Mouse (Mus musculus) gonadal fat pad, adult 2 months (tissue): Measurements from ENCODE around the gene Ppm1a. TPM values are rescaled to one million over a fixed set of nuclear protein-coding genes. Genes with fewer than 3 reads are reported as not detected.

Experiments used
- DNase-seq: peaks from one replicate; pipeline ENCODE4 v3.0.0-alpha.2; 2012; ENCODE audit warnings: low read depth
- polyA plus RNA-seq: library from polyadenylated mRNA; depleted of rRNA; stranded (reverse); fragments of >200 nt; gene quantifications from 2 replicates; pipeline ENCODE4 v1.2.3, GENCODE M21; 2012; rRNA removed

Gene Ppm1a
- polyA plus RNA-seq: 78.3 and 79.1 TPM in 2 replicates

DNA sequence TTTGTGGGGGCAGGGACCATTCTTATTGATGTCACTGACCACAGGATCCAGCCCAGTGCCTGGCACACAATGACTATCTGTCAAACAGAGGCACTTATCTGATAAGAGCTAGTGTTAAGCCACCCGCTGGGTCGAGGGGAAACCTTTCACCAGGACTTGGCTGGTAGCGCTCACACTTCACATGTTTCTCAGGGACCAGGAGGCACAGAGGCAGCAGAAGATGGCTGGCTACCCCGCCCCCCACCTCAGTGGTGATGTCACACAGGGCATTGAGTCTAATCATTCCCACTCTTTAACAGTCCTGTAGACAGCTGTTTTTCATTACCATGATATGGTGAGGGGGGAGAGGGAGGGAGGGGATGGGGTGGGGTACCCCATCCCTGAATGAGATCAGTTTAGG lies at the start of gene Ppm1a:
Ppm1a (plus strand) TSS at position 370 of the 400 bp plus-strand sequence.
- no peak for DNase-seq

DNA sequence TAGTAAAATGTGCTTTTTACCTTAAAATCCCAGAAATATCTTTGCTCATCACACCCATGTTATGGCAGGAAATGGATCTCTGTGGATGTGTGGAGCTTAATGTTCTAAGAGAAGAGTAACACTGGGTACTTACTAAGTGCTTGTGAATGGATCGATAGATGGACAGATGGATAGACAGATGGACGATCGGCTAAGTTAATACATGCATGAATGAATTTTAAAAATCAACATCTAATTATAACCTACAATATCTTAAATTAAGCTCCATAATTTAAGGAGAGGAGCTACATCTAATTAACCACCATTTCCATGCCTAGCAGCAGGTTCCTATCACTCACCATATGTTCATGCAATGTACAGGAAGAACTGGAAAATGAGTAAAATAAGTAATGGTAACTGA lies 47.3 kb upstream of the Ppm1a start:
- DNase-seq: no peak

- no peak for DNase-seq
Measured at GRCm38 (mm10) chr12:72714896-72715295, 42.4 kb upstream of the Ppm1a start.

DNA sequence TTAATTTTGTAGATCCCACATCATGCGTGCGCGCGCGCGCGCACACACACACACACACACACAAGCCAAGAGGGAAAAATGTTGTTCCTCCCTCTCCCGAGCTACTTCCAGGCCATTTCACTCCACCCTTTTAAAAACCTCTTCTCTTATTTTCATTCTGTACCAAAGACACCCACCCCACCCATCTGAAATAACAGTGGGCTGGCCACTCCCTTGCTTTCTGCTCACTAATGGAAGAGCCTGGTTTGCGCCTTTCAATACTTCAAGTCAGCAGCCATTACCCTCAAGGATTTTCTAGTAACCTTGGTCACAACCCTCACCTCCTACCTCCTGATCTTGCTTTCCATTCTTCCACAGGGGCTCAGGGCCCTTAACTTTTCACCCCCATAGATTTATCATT lies 41.4 kb upstream of the Ppm1a start:
- DNase-seq: no peak

- no peak for DNase-seq
Measured at GRCm38 (mm10) chr12:72719046-72719445, 38.2 kb upstream of the Ppm1a start.

DNA sequence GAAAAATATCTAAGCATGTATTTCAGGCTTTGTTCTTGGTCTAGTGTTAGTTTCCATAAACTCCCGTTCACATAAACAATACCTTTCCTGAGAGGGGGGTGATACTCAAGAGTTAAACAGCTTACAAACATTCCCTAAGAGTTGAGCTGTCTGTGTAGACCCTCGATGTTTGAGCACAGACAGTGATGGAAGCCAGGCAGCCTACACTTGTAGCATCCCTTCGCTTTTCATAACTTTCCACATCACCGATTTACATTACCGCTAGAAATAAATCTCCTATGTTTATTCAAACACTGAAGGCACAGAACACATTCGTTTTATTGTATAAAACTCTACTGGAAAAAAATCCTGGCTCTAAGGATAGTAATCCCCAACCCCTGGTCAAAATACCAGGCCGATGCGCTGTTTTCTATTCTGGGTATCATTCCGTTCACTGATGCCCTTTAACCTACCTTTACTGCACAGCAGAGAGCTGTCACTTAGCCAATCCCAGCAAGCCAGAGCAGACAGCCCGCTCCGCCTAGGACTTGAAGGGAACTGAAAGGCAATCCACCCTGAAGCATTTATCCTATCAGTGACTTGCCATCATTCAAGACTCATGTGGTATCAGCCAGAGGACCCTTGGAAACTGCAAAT lies 37.7 kb upstream of the Ppm1a start:
- DNase-seq: no peak

GRCm38 (mm10) chr12:72721710-72722109 lies 35.5 kb upstream of the Ppm1a start:
- DNase-seq: peak; percentile 87

GRCm38 (mm10) chr12:72723965-72724364 lies 33.3 kb upstream of the Ppm1a start:
- no peak for DNase-seq

DNA sequence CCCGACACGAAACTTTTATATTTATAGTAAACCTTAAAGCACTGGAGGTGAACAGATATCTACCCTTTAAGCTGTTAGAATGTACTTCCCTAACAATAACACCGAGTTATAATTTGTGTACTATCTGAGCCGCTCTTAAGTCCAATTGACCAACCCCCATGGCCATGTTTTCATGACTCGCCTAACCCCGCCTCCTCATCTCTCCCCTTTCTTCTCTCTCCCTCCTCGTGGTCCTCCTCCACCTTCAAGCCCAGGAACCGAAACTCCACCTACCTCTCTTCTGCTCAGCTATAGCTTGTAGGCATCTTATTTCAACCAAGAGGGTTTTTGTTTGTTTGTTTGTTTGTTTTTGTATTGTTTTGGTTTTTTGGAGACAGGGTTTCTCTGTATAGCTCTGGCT lies 30.2 kb upstream of the Ppm1a start:
- no peak for DNase-seq

- no peak for DNase-seq
Measured at GRCm38 (mm10) chr12:72727611-72728010, 29.6 kb upstream of the Ppm1a start.

GRCm38 (mm10) chr12:72734112-72734511 lies 23.1 kb upstream of the Ppm1a start:
- DNase-seq: no peak

GRCm38 (mm10) chr12:72741176-72741575 lies 16.1 kb upstream of the Ppm1a start:
- no peak for DNase-seq

GRCm38 (mm10) chr12:72744803-72745360 lies 12.4 kb upstream of the Ppm1a start:
- DNase-seq: no peak

GRCm38 (mm10) chr12:72745486-72745885 lies 11.8 kb upstream of the Ppm1a start:
- no peak for DNase-seq

DNA sequence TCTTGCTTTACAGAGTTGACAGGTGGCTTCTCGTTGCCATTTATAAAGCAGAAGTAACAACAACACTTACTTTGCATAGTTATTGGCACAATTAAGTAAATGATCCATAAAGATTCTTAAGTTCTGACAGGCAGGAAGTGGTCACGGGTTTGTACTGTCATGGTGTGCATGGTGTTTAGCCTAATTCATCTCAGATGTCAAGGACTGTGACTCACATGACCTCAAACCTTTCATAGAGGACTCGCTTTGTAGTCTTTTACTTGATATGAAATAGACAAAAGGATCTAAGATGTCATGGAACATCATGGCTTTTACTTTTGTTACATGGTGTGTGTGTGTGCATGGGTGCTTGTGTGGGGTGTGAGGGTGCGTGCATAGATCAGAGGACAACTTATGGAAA lies 8.9 kb upstream of the Ppm1a start:
- DNase-seq: no peak

DNA sequence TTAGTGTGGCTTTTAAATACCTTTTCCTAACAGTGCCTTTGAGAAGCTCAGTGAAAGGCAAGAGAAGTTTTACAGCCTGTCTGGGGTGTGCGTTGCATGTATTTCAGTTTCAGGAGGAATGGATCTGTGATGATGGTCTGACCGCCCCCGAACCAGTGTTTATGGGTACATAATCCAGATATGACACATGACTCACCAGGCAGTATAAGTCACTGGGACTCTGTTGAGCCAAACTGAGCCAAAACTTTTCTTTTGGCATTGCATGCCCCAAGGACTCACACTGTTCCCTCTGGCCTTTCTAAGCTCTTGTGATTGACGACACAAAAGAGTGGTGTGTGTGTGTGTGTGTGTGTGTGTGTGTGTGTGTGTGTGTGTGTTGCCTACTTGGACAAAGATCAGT lies 8.4 kb upstream of the Ppm1a start:
- no peak for DNase-seq

DNA sequence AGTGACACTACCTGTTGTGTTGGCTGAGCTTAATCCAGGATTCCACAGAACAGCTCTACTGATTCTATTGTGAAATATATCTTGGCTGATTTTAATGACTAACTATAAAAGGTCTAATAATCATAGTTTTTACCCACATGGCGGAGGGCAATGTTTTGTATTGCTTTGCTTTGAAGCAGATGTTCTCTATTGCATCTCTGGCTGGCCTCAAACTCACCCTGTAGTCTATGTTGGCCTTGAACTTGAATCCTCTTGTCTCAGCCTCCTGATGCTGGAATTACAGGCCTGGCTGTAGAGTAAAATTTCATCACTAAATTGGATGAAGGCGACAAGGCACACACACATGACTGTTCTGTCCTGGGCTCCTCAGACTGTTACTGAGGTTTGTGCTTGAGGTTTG lies 7.8 kb upstream of the Ppm1a start:
- no peak for DNase-seq

GRCm38 (mm10) chr12:72750016-72750415 lies 7.2 kb upstream of the Ppm1a start:
- no peak for DNase-seq

- DNase-seq: no peak
Measured at GRCm38 (mm10) chr12:72750606-72751005, 6.6 kb upstream of the Ppm1a start.

- no peak for DNase-seq
Measured at GRCm38 (mm10) chr12:72757596-72757995, 341 bp downstream of the Ppm1a start.

GRCm38 (mm10) chr12:72759956-72760355 lies 2.7 kb downstream of the Ppm1a start:
- no peak for DNase-seq

DNA sequence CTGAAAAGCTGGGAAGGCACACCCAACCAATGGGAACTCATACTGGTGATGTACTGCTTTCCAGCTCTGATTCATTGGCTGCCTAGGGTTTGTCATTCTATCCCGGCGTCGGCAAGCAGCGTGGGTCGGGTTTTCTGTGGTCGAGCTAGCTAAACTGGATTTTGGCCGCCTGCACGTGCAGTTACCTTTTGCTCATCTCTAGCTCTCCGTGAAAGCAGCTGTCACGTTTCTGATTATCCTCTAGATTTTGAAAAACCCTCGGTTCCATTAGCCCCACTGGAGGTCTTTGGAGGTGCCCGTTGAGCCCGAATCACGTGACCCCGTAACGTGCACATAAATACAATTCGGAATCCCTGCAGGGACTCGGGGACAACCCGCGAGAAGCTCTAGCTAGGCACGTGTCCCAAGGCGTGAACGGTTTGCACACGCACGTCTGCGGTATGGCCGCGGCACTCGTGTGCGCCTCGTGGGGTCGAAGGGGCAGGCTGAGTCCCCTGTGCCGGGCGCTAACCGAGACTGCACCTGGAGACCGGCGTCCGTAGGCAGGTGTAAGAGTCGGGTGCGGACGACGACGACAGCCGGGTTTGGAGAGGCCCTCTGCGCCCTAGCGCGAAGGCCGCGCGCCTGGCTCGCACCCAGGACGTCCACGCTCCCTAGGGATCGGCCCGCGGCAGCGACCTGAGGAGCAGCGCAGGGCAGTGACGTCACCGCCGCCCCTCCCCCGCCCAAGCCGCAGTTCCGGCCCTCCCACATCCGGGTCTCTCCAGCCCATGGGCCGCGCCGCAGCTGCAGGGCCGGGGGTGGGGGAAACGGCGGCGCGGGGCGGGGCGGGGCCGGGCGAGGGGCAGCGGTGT lies 3.3 kb downstream of the Ppm1a start:
- no peak for DNase-seq

- DNase-seq: no peak
Measured at GRCm38 (mm10) chr12:72761230-72761648, 4.0 kb downstream of the Ppm1a start.
